Mouse (Mus musculus) common myeloid progenitor, adult 5-6 weeks (primary cell): ENCODE measurements around the gene Mylk. TPM values are rescaled to one million over a fixed set of nuclear protein-coding genes. Genes with fewer than 3 reads are reported as not detected.
A peak's percentile ranks its signal among the peaks of the same experiment; 100 is the strongest.

Experiments
- ATAC-seq: replicated peaks from 2 replicates; pipeline ENCODE4 v1.8.0; 2016; ENCODE audit warnings: low read depth, mild to moderate bottlenecking, moderate TSS enrichment, inconsistent platforms; ENCODE audit not compliant: poor library complexity, severe bottlenecking
- total RNA-seq: library from RNA; stranded (forward); fragments of 200-1000, 187-1606 nt; gene quantifications from 2 replicates; pipeline ENCODE4 v1.2.3, GENCODE M21; 2017

Mylk gene
- total RNA-seq, 1 experiment from 2014 or later = 9.3 TPM

DNA sequence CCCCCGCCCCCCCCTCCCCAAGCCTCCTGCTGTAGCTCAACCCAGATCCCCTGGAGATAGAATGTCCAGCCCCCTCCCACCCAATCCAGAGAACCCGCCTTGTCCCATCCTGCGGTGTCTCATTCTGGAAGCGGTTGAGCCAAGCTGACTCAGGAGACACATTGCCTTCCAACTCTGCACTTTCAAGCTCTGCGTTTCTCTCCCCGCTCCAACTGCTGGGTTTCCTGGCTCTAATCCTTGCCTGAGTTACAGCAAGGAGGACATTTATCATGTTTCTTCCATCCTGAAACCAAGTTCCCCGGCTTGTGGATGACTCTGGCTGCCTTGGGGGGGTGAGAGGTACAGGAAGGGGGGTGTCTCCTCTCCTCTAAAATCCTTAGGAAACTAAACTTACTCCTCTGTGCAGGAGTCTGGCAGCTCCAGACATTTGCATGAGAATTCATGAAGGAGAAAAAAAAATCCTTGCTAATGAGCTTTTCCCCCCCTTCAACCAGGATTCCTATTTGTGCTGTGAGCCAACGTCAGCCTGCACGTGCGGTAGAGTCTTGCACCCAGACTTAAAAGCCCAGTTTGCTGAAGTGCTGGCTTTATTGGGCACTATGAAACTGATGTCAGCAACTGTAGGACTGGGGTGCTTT lies 256.0 kb downstream of the Mylk start:
- no peak for ATAC-seq

DNA sequence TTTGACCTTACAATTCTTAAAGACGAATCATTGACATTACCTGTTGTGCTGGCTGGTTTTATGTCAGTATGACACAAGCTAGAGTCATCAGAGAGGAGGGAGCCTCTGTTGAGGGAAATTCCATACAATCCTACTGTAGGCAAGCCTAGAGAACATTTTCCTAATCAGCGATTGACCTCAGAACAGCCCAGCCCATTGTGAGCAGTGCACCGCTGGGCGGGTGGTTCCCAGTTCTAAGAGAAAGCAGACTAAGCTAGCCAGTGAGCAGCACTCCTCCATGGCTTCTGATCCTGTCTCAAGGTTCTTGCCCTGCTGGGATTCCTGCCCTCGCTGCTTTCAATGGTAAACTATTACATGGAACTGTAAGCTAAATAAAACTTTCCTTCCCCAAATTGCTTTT lies 259.3 kb downstream of the Mylk start:
- no peak for ATAC-seq

- no peak for ATAC-seq
Measured at GRCm38 (mm10) chr16:35004756-35005155, 259.7 kb downstream of the Mylk start.

DNA sequence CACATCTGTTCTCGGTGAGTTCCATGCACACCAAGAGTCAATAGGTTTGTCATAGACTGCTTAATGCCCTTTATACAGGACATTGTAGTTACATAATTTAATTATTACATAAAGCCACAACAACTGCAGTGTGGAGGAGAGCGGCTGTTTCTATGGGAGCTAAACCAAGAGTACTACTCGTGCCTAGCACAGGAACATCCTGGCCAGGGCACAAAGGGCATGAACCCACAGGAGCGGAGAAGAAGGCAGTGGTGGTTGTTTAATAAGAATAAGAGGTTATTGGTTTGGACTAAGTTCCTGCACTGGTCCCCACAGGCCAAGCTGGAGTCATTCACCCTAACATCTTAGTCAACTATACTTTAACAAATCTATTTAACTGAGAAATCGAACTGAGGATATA lies 261.2 kb downstream of the Mylk start:
- ATAC-seq = no peak

DNA sequence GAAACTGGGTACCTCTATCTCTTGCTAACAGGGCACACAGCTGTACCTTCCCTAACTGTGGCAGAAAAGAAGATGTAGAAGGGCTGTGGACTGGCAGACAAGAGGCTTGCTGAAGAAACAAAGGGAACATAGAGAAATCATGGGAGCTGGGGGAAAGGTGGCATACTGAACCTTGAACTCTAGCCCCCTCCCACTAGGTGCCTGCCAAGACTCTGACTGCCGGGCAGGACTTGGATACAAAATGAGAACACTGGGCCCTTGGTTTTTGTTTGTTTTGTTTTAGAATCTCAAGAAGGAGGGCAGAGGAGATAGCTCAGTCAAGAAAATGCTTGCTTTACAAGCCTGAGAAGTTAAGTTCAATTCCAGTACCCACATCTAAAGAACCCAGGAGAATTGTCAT lies 262.4 kb downstream of the Mylk start:
- ATAC-seq = no peak

DNA sequence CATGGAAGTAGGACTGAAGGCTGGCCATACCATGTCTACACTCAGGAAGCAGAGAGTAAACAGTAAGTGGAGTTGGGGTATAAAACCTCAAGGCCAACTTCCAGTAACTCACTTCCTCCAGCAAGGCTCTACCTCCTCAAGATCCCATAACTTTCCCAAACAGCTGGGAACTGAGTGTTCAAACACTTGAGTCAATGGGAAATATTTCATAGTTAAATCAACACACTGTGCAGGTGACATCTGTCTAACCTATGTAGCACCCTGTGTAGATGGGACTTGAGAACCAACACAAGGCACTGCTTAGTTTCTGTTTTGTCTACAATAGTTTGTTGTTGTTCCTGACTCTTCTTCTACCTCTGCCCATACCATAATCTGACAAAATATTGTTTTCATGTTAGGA lies 263.4 kb downstream of the Mylk start:
- ATAC-seq = no peak

DNA sequence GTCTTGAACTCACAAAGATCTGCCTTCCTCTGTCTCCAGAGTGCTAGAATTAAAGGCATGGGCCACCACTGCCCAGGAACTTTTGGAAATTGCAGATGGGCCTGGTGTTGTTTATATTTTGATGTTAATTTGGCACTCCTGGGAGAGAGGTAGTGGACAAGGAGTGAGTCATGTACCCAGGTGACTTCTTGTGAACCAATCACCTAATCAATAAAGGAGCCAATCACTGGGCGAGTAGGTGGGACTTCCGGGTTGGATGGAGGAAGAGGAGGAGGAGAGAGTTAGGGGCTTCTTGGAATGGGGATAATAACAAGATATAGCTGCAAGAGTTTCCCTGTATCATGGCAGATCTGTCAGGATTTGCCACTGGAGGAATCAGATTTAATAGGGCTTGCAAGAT lies 268.5 kb downstream of the Mylk start:
- no peak for ATAC-seq

- no peak for ATAC-seq
Measured at GRCm38 (mm10) chr16:35016491-35016890, 271.5 kb downstream of the Mylk start.

DNA sequence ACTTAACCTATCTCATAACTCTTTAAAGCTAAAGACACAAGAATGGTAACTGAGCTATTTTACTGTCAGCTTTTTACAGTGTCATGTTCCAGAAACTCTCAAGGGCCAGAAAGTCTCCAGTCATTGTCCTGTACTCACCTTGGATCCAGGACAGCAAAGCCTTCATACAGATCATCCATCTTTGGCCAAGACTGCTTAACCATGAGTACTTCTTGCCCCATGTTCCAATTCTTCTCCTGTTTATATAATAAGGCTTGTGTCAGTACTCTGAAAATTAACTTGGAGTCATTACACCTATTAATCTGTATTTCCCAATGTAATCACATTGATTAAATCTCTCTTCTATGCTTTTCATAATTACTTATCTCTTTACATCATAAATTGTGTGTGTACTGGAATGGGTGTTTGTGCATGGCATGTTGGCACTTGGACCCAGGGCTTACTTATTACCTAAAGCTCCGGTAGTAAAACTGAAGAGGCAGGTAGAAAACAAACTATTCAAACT lies 273.5 kb downstream of the Mylk start:
- ATAC-seq = no peak

GRCm38 (mm10) chr16:35021903-35022241 lies 276.9 kb downstream of the Mylk start:
- no peak for ATAC-seq

GRCm38 (mm10) chr16:35022242-35023137 lies 277.5 kb downstream of the Mylk start, which contains the start of gene Hacd2:
Gene Hacd2 (plus strand): TSS chr16:35022428.
- ATAC-seq = peak; percentile 99

DNA sequence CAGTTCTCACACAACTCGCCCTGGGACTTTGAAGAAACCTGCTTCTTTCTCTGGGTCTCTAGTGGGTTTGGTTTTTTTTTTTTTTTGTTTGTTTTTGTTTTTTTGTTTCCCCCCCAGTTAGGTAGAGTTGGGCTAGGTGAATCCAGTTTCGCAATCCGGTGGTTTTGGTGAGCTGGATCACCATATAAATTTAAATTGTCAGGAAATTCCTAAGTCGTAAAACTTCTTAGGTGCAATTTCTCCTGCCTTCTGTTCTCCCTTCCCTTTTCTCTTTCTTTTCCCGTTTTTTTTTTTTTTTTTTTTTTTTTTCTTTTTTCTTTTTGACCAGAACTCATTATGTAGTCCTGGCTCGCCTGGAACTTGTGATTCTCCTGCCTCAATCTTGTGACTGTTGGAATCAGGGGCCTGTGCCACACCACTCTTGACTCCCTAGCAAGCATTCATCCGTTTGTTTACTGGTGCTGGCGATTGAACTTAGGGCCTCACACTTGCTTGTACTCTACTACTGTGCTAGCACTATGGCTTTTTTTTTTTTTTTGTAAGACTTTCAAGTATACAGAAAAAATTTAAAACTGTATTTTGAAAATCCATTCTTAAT lies 278.2 kb downstream of the Mylk start:
- no peak for ATAC-seq

GRCm38 (mm10) chr16:35024300-35024699 lies 279.3 kb downstream of the Mylk start:
- ATAC-seq = no peak

GRCm38 (mm10) chr16:35025347-35025746 lies 280.3 kb downstream of the Mylk start:
- ATAC-seq = no peak

- ATAC-seq = no peak
Measured at GRCm38 (mm10) chr16:35033241-35033640, 288.2 kb downstream of the Mylk start.

DNA sequence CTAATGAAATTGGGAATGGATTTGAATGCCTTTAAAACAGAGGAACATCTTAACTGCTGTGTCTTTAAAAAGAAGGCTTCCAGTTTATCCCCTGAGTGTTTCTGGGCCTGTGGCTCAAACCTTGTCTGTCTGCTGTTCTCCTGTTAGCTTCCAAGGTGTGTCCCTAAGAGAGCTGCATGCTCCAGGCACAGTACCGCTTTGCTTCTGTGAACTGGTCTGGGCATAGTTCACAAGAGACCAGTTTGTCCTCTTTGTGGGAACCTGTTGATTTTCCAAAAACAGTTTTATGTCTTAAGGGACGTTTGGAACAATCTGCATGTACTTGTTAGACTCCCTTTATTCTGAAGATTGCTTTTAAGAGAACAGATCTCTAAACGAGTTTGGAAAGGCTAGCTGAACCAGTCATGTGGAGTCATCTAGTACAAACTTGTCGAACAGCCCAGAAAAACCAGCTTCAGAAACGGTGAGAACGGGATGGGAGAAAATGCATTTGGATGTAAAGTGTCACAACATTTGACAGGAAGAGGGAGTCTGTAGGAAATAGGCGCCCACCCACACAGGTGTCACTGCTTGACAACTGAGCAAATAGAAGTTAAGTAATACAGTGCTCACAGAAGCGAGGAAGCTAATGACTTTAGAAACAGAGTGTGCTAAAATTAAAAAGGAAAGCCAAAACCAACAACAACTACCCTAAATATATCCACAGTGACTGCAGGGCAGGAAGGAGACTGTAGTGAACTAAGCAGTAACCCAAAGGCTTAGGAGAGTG lies 289.0 kb downstream of the Mylk start:
- no peak for ATAC-seq

- ATAC-seq = no peak
Measured at GRCm38 (mm10) chr16:35034971-35035370, 290.0 kb downstream of the Mylk start.

GRCm38 (mm10) chr16:35036754-35037153 lies 291.7 kb downstream of the Mylk start:
- no peak for ATAC-seq

DNA sequence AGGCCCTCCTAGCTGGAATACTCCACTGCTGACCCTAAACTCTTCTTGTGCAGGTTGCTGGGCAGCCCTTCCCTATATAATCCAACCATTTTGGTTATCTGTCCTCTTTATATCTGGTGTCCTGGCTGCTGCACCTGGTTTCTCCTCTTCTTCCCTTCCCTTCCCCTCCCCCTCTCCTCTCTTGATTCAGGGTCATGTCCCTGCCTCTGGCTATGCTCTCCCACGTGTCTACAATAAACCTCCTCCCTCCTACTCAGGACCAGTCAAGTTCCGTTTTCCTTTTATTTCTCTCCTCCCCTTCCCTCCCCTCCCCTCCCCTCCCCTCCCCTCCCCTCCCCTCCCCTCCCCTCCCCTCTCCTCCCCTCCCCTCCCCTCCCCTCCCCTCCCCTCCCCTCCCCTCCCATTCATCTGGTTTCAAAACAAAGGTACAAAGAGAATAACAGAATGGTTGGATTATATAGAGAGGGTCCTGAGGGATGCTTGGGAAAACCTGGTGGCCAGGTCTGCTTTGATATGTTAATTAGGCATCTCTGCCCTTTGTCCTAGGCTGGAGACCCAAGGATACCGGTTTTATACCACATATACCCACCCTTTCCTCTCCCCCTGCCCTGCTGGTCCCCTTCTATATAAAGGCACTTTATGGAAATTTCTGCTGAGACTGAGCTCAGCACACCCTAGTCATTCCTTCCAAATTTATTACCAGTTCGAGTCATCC lies 293.5 kb downstream of the Mylk start:
- no peak for ATAC-seq

DNA sequence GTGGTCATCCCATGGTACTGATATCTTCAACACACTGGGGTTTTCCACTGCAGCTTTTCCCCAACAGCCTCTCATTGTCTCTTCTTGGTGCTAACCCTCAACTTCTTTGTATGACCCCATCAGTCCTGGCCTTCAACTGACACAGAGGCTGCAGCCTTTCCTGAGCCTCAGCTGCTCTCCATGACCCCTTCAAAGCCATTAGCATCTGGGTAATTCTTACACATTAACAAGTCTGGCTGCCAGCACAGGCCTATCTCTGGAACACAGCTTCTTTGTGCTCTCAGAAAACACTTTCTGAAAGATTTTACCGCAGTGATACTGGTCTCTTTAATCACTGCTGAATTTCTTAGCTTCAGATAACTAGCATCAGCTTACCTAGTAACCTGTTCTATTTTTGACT lies 295.1 kb downstream of the Mylk start:
- no peak for ATAC-seq
